Mouse (Mus musculus): Measurements from ENCODE around the gene Padi6.
A peak's percentile ranks its signal among the peaks of the same experiment; 100 is the strongest.

Gene Padi6

DNA sequence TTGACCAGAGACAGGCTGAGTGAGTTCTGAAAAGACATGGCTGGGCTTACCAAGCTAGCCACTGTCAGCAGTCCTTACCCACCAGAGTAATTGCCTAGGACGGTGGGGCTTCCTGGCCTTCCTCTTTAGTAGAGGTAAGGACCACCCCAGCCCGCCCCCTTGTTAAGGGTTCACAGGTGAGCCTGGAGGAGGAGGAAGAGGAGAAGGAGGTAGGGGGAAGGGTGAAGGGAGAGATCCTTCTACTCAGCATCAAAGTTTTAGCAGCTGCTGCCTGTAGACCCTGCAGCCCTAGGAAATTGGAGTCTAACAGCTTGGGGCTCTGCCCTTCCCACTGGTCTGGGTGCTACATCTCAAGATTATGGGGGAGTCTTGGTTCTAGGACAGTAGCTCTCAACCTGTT lies at the start of gene Padi6:
Padi6 (minus strand) TSS at position 101 of the 400 bp plus-strand sequence.
- DNase-seq (ENCODE audit: low spot score) = no peak

DNA sequence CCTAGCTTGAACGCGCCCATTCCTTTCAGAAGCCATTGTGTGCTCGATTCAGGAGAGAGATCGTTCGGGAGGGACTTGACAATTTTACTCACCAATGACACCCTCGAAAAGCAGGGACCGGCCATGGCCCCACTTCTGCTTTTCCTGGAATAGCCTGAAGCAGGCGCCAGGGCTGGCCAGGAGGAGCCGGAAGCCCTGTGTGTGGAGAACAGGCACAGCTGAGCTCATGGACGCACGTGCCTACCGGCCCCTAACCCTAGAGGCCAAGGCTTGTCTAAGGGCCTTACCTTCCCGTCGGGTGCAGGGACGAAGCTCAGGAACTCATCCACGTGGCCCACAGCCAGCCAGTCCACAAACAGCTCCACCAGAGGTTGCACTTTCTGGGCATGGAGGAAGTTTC lies 48.6 kb upstream of the Padi6 start:
- no peak for DNase-seq (ENCODE audit: low spot score)

DNA sequence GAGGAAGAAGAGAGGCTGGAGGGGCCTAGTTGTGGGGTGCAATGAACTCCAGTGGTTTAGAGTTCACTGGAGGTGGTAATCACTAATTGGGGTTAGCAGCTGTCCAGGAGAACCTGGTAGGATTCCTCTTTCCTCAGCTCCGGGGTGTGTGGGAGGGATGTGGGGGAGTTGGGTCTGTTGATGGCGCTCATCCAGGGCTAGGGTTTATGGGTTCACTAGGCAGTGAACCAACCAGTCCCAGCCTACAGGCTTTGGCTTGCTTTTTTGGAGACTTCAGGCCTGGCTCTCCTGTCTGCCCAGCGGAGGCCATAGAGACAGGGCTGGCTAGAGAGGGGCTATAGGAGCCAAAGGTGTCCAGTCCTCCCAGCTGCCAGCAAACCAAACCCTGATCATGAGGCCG lies 47.5 kb upstream of the Padi6 start:
- no peak for DNase-seq (ENCODE audit: low spot score)

DNA sequence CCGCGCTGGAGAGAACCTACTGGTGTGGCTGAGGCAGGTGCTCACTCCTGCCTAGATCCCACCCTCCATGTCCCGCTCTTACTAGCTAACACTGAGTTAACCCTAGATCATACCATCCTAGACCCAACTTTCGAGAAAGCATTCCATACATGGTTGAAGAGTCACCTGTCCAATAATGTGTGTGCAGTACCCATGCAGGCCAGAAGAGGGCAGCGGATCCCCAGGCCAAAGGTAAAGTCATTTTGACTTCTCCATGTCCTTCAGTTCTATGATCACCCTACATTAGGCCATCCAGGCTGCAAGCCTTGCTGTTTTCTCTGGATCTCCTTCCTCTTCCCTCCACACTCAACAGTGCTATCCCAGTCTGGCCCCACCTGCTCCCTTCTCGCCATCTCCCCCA lies 46.5 kb upstream of the Padi6 start:
- DNase-seq (ENCODE audit: low spot score) = peak; percentile 75

DNA sequence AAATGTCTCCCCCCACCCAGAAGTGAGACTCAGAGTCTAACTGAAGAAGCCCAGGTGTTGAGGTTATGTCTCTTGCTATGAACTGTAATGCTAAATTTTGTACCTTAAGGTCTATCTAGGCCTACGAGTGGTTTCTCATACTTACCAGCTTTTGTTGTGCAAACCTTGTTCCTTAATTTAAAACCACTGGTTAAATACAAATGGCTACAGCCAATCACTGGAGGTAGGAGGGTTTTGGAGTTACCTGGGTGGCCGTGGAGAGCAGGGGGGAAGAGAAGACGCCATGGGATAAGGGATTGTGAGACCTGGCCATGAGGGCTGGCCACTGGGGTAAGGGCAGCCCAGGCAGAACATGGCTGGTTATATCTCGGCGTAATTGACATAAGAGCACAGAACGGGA lies 45.8 kb upstream of the Padi6 start:
- no peak for DNase-seq (ENCODE audit: low spot score)

DNA sequence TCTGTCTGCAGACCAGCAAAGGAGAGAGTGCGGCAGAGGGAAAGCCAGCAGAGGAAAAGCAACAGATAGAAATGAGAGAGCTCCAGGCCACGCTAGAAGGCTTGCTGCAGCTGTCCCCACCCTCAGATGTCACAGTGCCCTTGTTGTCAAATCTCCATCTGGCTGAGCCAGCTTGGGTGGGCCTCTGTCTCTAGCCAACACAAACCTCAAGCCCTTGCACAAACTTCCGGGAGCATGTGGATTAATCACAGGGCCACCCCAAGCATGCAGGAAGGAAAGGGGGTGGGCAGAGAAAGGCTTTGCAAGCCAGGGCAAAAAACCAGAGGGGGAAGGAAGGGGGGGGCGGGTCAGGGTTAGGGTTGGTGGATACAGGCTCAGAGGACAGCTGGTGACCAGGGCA lies 45.0 kb upstream of the Padi6 start:
- DNase-seq (ENCODE audit: low spot score) = no peak

DNA sequence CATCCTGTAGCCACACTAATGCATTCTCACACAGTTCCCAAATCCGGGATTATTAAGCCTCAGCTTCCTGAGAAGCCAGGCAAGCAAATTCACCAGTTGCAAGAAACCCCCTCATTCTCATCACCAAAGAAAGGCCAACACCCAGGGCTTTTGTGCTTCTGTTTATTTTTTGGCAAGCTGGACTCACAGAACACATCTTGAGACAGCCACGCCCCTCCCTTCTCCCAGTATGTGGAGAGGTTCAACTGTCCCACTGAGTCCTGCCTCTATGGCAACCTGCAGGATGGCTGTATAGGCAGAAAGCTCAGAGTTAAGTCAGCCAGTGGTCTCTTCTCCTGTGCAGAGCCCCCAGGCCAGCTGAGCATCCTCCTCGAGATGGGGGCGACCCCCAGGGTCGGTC lies 42.8 kb upstream of the Padi6 start:
- no peak for DNase-seq (ENCODE audit: low spot score)

DNA sequence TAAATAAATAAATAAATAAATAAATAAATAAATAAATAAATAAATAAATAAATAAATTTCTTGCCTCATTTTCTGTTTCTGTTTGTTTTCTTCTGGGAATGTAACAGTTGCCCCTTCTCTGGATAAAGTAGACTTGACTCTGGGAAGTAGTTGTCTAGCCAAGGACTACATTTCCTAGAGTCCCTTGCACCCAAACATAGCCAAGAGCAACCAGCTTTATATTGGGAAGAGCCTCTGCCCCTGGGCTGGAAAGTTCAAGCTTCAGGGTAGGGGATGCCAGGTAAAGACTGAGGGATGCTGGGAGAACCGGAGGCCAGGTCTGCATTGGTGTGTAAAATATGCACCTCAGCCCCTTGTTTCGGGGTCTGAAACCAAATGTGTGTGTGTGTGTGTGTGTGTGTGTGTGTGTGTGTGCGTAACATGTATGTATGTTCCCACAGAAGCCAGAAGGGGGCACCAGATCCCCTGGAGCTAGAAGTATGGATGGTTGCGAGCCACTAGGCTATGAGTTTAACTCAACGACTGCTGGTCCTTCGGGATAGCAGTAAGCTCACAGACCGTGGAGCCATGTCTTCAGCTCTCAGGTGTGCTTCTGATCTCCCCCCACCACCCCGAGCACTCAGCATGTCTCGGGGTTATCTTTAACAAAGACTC lies 42.0 kb upstream of the Padi6 start:
- DNase-seq (ENCODE audit: low spot score) = no peak

DNA sequence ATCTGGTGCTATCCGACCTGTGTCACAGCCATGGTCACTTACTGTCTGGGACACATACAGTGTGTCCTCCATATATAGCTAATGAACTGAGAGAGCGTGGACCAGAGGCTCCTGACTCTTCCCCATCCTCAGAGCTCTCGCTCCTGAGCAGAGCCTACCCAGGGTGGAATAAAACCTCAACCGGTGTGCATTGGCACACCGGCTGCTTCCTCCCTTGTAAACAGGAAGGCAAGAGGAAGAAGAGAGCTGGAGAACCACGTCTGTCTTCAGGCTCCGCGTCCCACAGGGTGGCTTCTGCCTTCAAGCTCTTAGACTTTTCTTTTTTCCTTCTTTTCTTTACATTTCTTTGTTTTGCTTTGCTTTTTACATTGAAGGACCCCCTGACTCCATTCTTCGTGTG lies 40.4 kb upstream of the Padi6 start:
- no peak for DNase-seq (ENCODE audit: low spot score)

DNA sequence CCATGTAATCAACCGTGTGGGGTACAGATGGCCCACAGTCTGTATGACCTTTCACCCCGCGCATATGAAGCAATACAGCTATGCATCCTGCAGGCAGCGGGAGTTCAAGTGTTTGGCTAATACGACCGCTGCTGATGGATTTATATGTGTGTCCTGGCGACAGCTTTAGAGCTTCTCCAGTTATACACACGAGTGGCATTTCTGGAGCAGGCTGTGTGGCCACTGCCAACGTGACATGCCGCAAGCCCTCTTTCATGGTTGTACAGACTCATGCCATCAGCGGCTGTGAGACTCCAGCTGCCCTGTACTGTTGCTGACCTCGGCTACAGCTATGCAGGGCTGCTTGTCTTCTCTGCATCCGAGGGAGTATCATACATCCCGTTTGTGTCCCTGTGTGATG lies 38.1 kb upstream of the Padi6 start:
- DNase-seq (ENCODE audit: low spot score) = no peak

DNA sequence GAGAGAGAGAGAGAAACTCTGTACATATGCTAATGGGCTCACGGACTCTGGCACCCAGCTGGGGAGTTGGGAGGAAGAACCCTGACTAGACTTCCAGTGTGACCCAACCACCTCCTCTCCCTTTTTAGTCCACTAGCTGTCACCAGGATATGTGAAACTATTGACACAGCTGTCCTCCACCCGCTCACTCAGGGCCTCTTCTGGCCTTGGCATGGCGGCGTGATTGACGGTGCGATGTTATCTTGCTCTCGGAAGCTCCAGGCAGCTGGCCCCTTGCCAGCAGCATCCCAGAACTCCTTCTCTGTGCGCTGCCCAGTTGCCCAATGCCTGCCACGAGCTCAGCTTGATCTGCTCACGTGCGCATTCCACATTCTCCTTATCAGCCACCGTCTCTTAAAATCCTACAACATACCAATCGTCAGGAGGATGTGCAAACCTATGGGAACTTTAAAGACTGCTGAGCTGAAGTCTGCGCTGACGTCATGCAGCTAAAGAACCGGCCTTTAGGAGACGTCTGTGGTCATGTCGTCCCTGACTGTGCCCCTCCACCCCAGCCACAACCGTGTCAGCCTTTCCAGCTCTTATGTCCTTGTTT lies 37.5 kb upstream of the Padi6 start:
- no peak for DNase-seq (ENCODE audit: low spot score)

DNA sequence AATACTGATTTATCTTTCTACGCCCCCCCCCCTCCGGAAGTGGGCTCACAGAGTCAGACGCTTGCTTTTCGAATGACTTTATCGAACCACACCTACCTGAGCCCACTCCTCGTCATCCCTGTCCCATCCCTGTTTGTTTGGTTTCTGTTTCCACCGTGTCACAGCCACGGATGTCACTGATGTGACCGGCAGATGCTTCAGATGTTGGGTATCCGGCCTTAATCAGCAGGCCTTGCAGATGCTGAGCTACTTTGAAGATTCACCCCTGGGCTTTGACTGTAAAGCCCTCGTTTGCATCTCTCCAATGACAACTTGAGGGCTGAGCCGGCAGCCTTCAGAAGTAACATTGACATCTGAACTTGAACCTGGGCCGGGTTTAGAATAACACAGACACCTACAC lies 34.2 kb upstream of the Padi6 start:
- no peak for DNase-seq (ENCODE audit: low spot score)

DNA sequence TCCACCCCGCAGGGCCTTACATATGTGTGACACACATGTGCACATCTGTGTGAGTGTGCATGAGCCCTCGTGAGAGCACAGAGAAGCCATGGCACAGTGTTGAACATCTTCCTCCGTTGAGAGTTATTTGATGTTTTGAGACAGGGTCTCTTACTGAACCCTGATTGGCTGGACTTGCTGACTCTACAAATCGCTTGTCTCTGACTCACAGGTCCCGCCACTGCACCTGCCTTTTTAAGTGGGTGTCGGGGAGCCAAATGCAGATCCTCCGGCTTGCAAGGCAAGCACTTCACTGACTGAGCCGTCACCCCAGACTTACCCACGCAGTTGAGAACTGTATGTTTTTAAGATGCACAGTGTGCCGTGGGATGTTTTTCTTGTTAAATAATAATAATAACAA lies 33.4 kb upstream of the Padi6 start:
- DNase-seq (ENCODE audit: low spot score) = no peak

DNA sequence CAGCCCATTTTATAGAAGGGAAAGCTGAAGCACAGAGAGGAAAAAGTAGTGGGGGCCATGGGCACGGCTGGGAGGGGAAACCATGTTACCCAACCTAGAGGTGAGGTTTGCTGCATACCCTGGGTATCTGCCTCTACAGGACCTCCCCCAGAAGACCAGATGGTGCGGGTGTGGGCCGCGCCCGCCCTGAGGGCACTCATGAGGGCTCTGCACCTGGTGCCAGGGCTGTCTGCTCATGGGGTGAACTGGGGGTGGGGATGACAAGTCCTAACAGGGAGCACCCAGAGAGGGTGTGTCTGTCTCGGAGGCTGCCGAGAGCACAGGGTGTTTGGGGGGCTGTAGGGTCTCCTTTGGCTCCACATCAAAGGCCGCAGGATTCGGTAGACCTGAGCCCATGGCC lies 32.5 kb upstream of the Padi6 start:
- DNase-seq (ENCODE audit: low spot score) = no peak

DNA sequence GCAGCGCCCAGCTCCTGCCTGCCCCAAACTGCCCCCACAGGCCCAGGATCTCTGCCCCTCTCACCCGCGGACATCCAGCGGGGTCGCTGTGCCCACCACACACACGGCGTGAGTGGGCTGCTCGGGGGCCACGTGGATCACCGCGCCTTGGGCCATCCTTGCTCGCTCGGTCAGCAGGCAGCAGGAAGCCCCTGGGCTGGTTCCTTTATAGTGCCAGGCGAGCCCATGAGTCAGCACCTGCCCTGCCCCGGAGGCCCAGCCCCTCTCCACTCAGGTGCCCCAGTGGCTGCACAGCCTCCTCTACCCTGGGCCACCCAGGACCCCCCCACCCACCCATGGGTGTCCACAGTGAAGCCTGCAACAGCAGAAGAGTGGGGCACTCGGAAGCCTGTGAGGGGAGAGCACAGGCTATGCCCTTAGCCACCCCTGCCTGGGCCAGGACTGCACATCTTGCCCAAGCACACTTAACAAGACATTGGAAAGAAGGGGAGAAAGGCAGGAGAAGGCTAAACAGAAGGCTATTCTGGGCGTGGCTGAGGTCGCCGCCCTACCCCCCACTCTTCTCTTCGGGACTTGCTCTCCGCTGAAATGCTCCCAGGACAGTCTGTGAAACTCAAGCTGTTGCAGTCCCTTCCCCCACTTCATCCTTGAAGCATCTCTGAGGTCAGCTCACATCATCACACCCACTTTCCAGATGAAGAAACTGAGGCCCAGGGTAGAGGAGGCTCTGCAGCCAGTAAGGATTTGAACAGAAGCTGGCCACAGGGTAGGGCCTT lies 31.8 kb upstream of the Padi6 start, which contains the start of gene Padi4:
Padi4 (minus strand) TSS at position 212 of the 776 bp plus-strand sequence.
- DNase-seq (ENCODE audit: low spot score) = no peak

DNA sequence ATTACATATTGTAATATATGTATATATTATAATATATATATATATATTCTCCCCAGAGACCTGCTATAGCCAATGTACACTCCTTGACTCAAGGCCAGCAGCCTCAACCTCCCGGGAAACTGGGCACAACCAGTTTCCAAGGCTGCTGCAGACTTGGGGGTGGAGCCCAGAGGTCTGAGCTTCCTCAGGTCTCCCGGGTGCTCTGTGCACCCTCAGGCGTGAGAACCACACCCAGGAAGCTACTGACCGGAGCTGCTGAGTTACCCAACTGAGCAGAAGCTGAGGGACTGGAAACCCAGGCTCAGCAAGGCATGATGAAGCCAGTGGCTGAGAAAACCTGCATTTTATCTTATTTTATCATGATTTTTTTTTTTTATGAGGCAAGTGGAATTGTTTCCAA lies 28.6 kb upstream of the Padi6 start:
- no peak for DNase-seq (ENCODE audit: low spot score)

DNA sequence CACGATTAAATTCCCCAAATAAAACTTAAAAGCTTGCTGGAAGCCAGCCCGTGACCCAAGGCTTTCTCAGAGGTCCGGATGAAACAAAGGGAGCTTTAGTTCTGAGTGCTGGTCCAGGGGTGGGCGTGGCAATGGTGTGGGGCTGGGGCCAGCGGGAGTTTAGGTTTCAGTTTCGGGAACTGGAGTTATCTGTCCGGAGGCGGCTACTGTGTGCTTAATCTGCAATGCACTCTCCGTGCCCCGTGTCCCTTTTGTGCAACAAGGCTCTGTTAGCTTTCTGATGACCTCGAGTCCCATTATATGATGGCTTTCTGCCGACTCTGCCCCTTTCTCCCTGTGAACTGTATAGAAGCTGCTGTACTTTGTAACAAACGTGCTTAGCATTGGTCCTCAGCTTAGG lies 28.0 kb upstream of the Padi6 start:
- DNase-seq (ENCODE audit: low spot score) = no peak

DNA sequence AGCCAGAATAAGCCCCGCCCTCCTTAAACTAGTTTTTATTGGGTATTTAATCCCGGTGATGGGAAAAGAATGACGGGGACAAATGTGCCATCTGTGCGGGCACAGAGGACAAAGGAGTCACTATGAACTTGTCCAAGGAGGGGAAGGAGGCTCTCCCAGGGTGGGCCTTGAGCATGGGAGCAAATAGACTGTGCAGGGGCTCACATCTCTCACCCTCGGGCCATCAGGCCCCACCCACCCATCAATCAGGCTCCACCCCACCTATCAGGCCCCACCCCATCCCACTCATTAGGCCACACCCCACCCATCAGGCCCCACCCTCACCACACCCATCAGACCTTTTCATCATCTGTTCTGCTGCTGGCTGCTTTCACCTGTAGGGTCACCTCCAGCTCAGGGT lies 26.5 kb upstream of the Padi6 start:
- no peak for DNase-seq (ENCODE audit: low spot score)

DNA sequence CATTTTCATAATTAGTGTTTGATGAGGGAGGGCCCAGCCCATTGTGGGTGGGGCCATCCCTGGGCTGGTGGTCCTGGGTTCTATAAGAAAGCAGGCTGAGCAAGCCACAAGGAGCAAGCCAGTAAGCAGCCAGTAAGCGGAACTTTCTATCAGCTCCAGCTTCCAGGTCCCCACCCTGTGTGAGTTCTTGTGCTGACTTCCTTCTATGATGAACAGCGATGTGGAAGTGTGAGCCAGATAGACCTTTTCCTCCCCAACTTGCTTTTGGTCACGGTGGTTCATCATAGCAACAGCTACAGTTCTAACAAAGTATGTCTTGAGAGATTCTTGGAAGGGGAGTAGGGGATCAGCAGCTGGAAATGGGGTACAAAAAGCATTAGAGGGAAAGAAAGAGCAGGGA lies 23.5 kb upstream of the Padi6 start:
- no peak for DNase-seq (ENCODE audit: low spot score)

DNA sequence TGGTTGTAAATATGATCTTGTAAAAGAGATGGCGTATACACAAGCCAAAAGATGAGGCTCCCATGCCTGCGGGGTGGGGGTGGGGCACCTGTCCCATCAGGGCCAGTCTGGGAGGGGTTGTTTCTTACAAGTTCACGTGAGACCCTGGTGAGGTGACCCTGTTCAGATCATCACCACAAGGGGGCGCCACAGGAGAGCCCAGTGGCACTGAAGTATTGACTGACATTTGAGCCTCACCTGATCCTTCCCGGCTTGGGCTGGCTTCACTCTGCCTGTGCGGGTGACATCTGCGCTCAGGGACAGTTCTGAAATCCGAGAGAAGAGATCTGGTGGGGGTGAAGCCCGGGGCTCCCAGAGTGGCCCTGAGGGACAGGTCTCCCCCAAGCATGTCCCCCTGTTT lies 20.7 kb upstream of the Padi6 start:
- peak; percentile 70 for DNase-seq (ENCODE audit: low spot score)

DNA sequence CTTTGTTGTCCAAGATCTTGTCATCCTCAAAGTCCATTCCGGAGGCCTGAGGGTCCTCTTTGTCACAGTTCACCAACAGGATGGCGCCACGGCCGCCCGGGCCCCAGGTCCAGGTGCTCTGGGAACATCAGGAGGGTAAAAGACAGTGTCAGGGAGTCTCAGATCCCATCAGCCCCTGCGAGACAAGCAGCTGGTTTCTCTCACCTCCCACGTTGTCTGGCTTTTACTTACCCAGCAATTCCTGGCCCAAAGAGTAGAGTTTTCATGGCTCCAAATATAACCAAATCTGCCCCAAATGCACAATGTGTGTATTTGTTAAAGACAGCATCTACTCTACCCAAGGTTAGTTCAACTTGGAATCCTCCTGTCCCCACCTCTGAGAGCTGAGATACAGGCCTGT lies 19.2 kb upstream of the Padi6 start:
- DNase-seq (ENCODE audit: low spot score) = no peak

DNA sequence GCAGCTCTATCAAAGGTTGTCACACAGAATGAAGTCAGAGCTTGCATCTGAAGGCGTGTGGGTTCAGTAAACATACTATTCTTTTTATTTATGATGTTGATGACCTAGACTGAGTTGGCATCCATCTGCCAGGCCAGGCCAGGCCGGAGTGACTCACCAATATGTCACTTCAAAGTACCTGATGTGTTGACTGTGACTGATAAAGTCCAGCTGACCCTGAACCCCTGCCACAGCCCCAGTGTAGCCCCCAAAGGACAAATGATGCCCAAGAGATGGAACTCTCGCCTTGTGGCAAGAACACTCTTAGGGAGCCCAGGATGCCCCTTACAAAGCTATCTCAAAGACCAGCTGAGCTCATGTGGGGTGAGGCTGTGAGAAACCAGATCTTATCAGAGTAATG lies 13.4 kb upstream of the Padi6 start:
- DNase-seq (ENCODE audit: low spot score) = no peak

DNA sequence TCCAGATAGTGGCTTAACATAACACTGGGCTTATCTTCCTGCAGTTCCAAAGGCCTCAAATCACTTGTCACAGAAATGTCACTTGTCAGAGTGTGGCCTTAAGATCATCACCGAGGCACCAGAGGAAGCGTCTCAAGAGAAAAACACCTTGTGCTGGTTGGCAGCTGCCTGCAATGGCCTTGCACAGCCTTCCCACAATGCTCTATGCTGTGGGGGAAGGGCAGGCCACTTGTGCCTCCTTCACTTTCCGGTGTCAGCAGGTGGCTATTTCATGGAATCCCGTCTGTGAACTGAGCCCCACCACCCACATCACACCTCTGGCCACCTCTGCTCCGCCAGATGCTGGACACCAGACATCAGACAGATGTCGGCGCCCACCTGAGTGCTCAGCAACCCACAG lies 10.9 kb upstream of the Padi6 start:
- no peak for DNase-seq (ENCODE audit: low spot score)

DNA sequence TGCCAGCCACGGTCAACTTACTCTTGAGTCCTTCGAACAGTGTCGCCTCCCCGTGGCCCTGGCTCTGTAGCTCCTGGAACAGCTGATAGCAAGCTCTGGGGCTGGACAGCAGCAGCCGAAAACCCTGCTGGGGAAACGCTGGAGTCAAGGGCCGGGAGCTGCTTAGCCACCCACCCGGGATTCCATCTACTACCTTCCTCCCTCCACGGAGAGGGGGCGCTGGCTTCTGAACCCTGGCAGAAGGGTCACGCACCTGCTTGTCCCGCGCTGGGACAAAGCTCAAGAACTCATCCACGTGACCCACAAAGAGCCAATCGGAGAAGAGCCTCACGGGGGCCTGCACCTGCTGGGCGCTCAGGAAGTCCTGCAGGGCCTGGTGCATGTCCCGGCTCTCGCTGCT lies 7.9 kb upstream of the Padi6 start:
- DNase-seq (ENCODE audit: low spot score) = peak; percentile 54
